Mouse (Mus musculus): ENCODE results near the gene Kansl3. TPM values are rescaled to one million over a fixed set of nuclear protein-coding genes. Genes with fewer than 3 reads are reported as not detected.

Kansl3 gene
- polyA plus RNA-seq, 1 experiment from 2014 or later = 52.8 TPM

DNA sequence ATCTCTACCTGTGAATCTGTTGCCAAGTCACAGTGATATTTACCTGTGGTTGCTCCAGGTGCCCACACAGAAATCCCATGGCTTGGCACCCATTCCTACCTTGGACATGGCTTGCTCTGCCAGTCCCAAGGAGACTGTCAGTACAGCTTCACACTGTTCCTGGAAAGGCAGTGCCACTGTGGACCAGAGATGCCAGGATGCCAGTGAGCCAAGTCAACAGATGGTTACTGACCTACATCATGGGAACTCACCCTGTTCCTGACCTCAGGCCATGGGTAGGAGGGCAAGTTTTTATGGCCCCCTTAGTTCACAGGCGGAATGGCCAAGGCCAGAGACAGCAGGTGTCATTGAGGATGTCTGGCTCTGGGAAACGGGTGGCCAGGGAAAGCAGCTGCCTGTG lies 47.8 kb downstream of the Kansl3 start:
- H3K36me3 ChIP-seq = peaks cover 24% of the 10 kb centered on the region; the same call in 1 of the 2 replicates
- no peak for ATAC-seq (ENCODE audit: insufficient number of reproducible peaks, insufficient read depth, low FRiP score, low TSS enrichment, low read depth)
- 62% methylated on average over 2 of the region's 2 CpGs for WGBS

DNA sequence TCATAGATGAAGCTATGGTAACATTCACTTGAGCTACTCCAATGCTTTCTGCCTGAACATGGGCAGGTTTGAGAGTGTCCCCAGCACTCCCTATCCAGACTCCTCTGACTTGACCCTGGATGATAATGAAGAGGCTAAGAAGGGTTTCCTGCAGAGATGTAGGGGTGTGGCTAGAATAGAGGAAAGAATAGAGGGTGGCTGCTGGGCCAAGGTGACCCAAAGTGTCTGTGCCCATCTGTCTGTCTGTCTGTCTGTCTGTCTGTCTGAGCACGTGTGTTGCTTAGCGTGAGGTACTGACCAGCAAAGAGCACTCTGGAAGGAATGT lies 53.2 kb downstream of the Kansl3 start:
- Histone ChIP-seq H3K27me3 (no peaks in the 10 kb centered on the region), H3K9me3 (no peaks in the 10 kb centered on the region), H3K9ac (replicated peaks) (no peak overlapping the region), H3K4me3 (replicated peaks) (no peak overlapping the region), H3K4me1 (replicated peaks) (no peaks in the 10 kb centered on the region), H3K27ac (no peak overlapping the region), H3K36me3 (peaks cover 12% of the 10 kb centered on the region; the same call in 1 of the 2 replicates), H3K4me2 (no peak overlapping the region)
- 78% methylated on average over 2 of the region's 2 CpGs for WGBS
- no peak for ATAC-seq (ENCODE audit: insufficient number of reproducible peaks, insufficient read depth, low FRiP score, low TSS enrichment, low read depth)

More for the DNA sequence above, 47.8 kb downstream of the Kansl3 start:
- Histone ChIP-seq H3K27me3 (no peaks in the 10 kb centered on the region), H3K27ac (no peak overlapping the region), H3K4me3 (replicated peaks) (no peak overlapping the region), H3K9me3 (no peaks in the 10 kb centered on the region), H3K4me2 (no peak overlapping the region), H3K4me1 (replicated peaks) (0 out of 2 replicates have a peak, but pooled peaks cover 6% of the 10 kb centered on the region), H3K9ac (replicated peaks) (no peak overlapping the region)

DNA sequence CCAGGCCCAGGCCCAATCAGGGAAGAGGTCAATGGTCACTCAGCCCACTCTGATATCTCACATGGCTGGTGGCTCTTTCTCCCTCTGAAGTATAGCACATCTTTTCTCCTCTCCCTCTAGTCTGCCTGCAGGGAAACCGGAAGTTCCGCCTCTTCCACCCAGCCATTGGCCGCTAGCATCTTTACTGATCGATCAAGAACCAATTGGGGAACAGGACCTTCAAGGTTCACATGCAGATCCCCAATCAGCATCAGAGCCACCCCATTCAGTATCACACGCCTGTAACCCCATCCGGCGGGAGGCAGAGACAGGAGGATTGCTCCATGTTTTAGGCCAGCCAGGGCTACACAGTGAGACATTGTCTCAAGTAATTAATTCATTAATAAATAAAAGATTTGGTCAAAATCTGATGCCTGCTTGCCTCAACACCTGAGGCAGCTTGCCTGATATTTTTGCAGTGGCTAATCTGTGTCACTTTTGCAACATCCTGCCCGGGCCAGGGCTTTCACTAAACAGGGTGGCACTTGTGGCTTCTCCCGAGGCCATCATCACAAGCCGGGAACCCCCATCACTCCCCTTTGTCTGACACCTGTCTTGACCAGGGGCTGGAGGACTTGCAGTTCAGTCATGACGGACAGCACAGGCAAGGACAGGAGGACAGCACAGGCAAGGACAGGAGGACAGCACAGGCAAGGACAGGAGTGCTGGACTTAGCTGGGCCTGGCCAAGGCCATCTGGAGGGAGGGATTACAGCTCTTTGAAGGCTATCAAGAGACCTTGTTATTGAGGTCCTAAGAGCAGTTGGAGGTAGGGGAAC lies 53.8 kb downstream of the Kansl3 start:
- Histone ChIP-seq H3K4me2 (no peak overlapping the region), H3K4me3 (replicated peaks) (no peak overlapping the region), H3K36me3 (peaks cover 7% of the 10 kb centered on the region; the same call in 1 of the 2 replicates), H3K9ac (replicated peaks) (no peak overlapping the region), H3K27me3 (no peaks in the 10 kb centered on the region), H3K9me3 (no peaks in the 10 kb centered on the region), H3K4me1 (replicated peaks) (no peaks in the 10 kb centered on the region), H3K27ac (no peak overlapping the region)
- WGBS = 88% methylated on average over 11 of the region's 11 CpGs
- no peak for ATAC-seq (ENCODE audit: insufficient number of reproducible peaks, insufficient read depth, low FRiP score, low TSS enrichment, low read depth)

DNA sequence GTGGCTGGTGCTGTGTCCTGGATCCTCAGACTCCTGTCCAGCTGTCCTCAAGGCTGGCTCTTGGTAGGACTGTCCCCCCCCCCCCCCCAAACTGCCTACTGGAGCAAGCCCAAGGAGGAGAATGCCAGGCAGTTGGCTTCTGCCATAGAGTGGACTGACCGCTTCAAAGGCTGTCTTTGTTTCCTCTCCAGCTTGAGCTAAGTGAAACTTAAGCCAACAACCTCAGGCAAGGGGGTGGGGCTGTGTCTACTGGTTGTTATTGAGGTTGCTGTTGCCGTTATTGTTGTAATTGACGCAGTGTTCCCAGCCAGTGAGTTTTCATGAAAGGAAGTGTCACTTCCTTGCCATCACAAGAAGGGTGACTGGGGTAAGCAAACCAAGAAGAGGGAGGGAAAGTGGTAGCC lies 59.5 kb downstream of the Kansl3 start:
- H3K4me1 ChIP-seq (replicated peaks) = peaks cover 19% of the 10 kb centered on the region
- no peaks in the 10 kb centered on the region for H3K9me3 ChIP-seq
- peaks cover 18% of the 10 kb centered on the region for H3K27me3 ChIP-seq
- H3K9ac ChIP-seq (replicated peaks) = no peak overlapping the region
- H3K4me2 ChIP-seq = peak overlapping the region; percentile 32
- no peak overlapping the region; the same call in 1 of the 2 replicates for H3K4me3 ChIP-seq (replicated peaks)
- no peaks in the 10 kb centered on the region for H3K36me3 ChIP-seq
- no peak overlapping the region for H3K27ac ChIP-seq
- WGBS = 26% methylated on average over 3 of the region's 3 CpGs
- ATAC-seq (ENCODE audit: insufficient number of reproducible peaks, insufficient read depth, low FRiP score, low TSS enrichment, low read depth) = no peak

DNA sequence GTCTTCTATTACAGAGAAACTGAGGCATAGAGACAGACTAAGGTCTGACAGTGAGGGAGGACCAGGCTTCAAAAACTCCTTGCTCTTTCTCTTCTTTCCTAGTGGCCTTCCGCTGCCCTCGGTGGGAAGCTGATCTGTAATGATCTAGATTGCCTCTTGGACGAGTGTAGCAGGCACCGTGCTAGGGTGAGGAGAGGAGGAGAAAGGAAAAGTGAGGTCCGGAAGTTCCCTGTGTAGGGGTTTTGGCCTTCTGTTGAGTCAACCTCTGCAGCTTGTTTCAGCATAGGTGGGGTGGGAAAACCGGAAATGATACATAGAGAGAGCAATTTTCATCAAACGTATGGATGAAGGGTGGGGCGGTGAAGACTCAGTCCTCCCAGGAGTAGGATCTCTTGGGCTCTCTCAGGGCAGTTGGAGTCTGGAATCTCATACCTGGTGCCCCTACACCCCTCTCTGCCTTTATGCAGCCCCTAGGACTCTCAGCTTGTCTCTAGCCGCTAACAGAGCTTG lies 60.0 kb downstream of the Kansl3 start:
- H3K27me3 ChIP-seq = peaks cover 23% of the 10 kb centered on the region
- H3K9ac ChIP-seq (replicated peaks) = no peak overlapping the region
- H3K36me3 ChIP-seq = no peaks in the 10 kb centered on the region
- H3K27ac ChIP-seq = no peak overlapping the region
- no peaks in the 10 kb centered on the region for H3K9me3 ChIP-seq
- peak overlapping the region; percentile 55; the same call in 1 of the 2 replicates for H3K4me3 ChIP-seq (replicated peaks)
- H3K4me2 ChIP-seq = peak overlapping the region; percentile 92
- 63% methylated on average over 9 of the region's 9 CpGs for WGBS
- ATAC-seq (ENCODE audit: insufficient number of reproducible peaks, insufficient read depth, low FRiP score, low TSS enrichment, low read depth) = no peak
- peaks cover 19% of the 10 kb centered on the region for H3K4me1 ChIP-seq (replicated peaks)

DNA sequence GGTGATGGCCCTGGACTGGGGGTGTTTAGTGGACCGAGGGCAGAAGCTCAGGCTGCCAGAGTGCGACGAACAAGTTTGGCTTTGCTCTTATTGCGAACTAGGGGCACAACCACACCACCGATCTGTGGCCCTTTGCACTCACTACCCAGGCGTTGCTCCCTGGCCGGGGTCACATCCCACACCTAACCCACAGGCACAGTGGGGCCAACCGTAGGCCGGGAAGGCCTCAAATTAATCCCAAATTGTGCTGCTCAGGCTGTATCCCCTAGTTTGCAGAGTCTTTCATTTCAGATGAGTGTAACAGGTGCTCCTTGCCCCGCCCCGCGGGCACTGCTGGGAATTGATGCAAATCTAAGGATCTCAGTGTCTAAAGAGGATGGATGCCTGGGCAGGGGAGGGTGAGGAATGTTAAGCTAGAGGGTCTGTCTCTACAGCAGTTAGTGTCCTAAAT lies 60.5 kb downstream of the Kansl3 start:
- no peak for ATAC-seq (ENCODE audit: insufficient number of reproducible peaks, insufficient read depth, low FRiP score, low TSS enrichment, low read depth)
- H3K4me3 ChIP-seq (replicated peaks) = peak overlapping the region; percentile 55
- H3K27me3 ChIP-seq = peaks cover 28% of the 10 kb centered on the region
- 0 out of 2 replicates have a peak overlapping the region, but pooled peaks have one; percentile 60 for H3K9ac ChIP-seq (replicated peaks)
- no peaks in the 10 kb centered on the region for H3K9me3 ChIP-seq
- H3K36me3 ChIP-seq = no peaks in the 10 kb centered on the region
- H3K4me1 ChIP-seq (replicated peaks) = peaks cover 19% of the 10 kb centered on the region
- 5% methylated on average over 12 of the region's 12 CpGs for WGBS
- H3K4me2 ChIP-seq = peak overlapping the region; percentile 92
- no peak overlapping the region for H3K27ac ChIP-seq

DNA sequence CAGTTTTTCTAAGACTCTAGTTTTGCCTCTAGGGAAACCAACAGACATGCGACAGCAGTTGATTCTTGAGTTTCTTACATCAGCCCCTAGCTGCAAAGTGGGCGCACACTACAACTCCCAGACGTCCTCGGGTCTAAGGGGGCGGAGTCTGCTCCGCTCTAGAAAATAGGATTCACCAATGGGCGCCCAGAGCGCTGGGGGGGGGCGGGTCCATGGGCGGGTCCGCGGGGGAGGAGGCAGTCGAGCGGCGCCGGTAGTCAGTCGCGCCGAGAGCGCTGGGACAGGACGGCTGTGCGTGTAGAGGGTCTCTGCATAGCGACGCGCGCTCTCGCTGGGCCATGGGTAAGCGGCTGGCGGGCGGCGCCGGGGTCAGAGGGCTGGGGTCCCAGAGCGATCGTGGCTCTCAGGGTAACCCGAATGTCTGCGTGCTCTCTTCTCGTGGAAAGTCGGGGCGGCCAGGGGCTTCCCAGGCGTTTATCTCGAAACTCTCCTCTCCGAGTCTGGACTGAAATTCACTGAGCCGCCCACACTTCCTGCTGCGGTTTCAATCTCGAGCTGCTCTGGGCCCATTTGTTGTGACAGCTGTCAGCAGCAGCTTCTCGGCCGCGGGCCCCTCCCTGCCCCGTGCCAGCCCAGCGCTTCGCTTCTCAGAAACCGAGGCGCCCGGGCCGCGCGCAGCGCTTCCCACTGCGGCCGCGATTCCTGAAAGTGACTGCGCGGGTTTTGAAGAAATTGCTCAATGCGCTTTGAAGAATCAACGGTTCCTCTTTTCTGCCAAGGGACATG lies 61.3 kb downstream of the Kansl3 start, which contains the start of gene Arid5a:
Gene Arid5a (plus strand): TSS at position 239 of the 786 bp plus-strand sequence.
- Histone ChIP-seq H3K27ac (peak within 1 kb of the TSS; percentile 31; the same call in 1 of the 2 replicates), H3K4me1 (replicated peaks) (peaks cover 25% of the 10 kb centered on the region), H3K4me2 (peak within 1 kb of the TSS; percentile 92), H3K27me3 (peaks cover 34% of the 10 kb centered on the region), H3K36me3 (no peaks in the 10 kb centered on the region), H3K4me3 (replicated peaks) (peak within 1 kb of the TSS; percentile 55), H3K9me3 (no peaks in the 10 kb centered on the region), H3K9ac (replicated peaks) (peak within 1 kb of the TSS; percentile 60)
- ATAC-seq (ENCODE audit: insufficient number of reproducible peaks, insufficient read depth, low FRiP score, low TSS enrichment, low read depth) = peak; percentile 85
- under 1% methylated on average over 65 of the region's 65 CpGs for WGBS

DNA sequence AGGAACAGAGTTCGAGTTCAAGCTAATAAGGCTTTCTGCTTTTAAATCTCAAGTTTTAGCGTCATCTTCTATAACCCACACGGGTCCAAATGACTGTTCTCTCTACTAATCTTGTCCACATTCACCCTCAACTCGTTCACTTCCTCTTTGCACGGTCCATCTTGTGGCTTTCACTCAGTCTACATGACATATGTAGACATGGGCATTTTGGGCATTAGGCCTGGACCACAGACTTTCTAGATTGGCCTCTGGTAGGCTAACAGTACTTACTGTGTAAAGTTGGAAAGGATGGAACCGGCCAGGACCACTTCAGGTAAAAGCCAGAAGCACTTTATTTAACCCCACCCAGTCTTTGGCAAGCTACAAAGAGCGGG lies 61.9 kb downstream of the Kansl3 start:
- no peaks in the 10 kb centered on the region for H3K36me3 ChIP-seq
- peak; percentile 4; the same call in 1 of the 2 replicates for ATAC-seq (ENCODE audit: insufficient number of reproducible peaks, insufficient read depth, low FRiP score, low TSS enrichment, low read depth)
- H3K9ac ChIP-seq (replicated peaks) = no peak overlapping the region
- no peaks in the 10 kb centered on the region for H3K9me3 ChIP-seq
- peaks cover 39% of the 10 kb centered on the region for H3K27me3 ChIP-seq
- no peak overlapping the region for H3K27ac ChIP-seq
- no peak overlapping the region; the same call in 1 of the 2 replicates for H3K4me2 ChIP-seq
- 69% methylated on average over 7 of the region's 7 CpGs for WGBS
- H3K4me3 ChIP-seq (replicated peaks) = no peak overlapping the region
- H3K4me1 ChIP-seq (replicated peaks) = peaks cover 25% of the 10 kb centered on the region

DNA sequence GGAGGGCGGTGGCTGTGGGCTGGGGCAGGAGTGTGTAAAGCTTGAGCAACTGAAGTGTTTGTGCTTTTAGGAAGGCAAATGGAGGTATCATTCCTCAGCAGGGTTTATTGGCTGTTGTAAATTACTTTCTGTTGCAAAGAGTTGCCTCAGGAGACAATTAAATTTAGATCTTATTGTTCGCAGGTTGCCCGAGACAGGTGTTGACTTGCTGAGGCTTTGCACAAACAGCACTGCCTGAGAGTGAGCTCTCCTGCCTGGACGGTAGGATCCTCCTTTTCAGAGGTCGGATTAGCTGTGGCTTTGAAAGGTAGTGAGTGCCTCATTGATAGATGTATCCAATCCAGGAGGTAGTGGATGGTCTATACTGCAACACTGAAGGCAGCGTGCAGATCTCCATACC lies 62.9 kb downstream of the Kansl3 start:
- ATAC-seq (ENCODE audit: insufficient number of reproducible peaks, insufficient read depth, low FRiP score, low TSS enrichment, low read depth) = no peak
- H3K4me2 ChIP-seq = no peak overlapping the region
- H3K9ac ChIP-seq (replicated peaks) = no peak overlapping the region
- H3K4me1 ChIP-seq (replicated peaks) = peaks cover 25% of the 10 kb centered on the region
- no peak overlapping the region for H3K27ac ChIP-seq
- 61% methylated on average over 6 of the region's 6 CpGs for WGBS
- H3K4me3 ChIP-seq (replicated peaks) = no peak overlapping the region
- H3K9me3 ChIP-seq = no peaks in the 10 kb centered on the region
- H3K27me3 ChIP-seq = peaks cover 48% of the 10 kb centered on the region
- H3K36me3 ChIP-seq = no peaks in the 10 kb centered on the region

DNA sequence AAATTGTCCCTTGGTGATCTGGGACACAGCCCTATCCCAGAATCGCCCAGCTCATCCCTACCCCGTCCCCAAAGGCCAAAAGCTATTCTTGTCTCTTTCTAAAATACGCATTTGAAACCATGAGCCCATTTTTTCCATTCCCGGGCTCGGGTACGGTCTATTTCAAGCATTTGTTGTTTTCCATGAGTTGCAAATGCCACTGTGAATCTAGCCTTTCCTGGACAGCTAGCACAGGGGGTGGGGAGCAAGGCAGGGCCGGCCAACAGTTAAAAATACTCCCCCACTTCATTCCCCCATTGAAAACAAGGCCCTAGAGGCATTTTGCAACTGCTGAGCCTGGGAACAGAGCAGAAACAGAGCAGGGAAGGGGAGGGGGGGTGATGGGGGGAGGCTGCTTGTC lies 64.2 kb downstream of the Kansl3 start:
- WGBS = 61% methylated on average over 7 of the region's 7 CpGs
- H3K27me3 ChIP-seq = peaks cover 59% of the 10 kb centered on the region

More for the DNA sequence above, 64.2 kb downstream of the Kansl3 start:
- ATAC-seq (ENCODE audit: insufficient number of reproducible peaks, insufficient read depth, low FRiP score, low TSS enrichment, low read depth) = no peak
- no peaks in the 10 kb centered on the region for H3K9me3 ChIP-seq
- H3K4me2 ChIP-seq = no peak overlapping the region
- H3K36me3 ChIP-seq = no peaks in the 10 kb centered on the region
- H3K4me3 ChIP-seq (replicated peaks) = no peak overlapping the region
- H3K4me1 ChIP-seq (replicated peaks) = peaks cover 24% of the 10 kb centered on the region
- no peak overlapping the region for H3K9ac ChIP-seq (replicated peaks)
- no peak overlapping the region for H3K27ac ChIP-seq
